Mouse (Mus musculus): ENCODE measurements at regions not wholly inside any gene's neighbourhood (a gene's known extent, or its start where the extent isn't known, plus 50 kb on each side); places are given as distances from the start of the nearest gene placed in this dataset.
A peak's percentile ranks its signal among the peaks of the same experiment; 100 is the strongest.
"Not testable (repeated sequence)": the region's sequence is repeated elsewhere in the genome, so short reads cannot be mapped to it uniquely, and the experiment has no call there.

DNA sequence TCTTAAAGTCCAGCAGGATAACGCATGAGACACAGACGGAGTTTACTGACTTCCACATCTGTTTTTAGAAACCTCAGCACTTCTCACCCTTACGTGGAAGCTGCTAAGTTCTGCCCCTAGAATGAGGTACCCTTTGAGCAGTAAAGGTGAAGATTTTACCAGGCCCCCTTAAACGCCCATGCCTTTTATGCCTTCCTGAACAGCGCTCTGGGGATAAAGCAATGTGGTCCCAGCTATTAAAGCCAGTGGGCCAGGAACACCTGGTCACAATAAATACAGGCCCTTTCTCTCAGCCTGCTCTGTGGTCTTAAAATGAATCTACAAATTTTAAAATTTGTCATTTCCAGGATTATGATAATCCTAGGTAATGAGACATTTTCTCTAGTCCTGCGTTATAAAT is 57.9 kb downstream of the Llph start:
- DNase-seq (ENCODE audit: low spot score in 2 of 2), result no peak

DNA sequence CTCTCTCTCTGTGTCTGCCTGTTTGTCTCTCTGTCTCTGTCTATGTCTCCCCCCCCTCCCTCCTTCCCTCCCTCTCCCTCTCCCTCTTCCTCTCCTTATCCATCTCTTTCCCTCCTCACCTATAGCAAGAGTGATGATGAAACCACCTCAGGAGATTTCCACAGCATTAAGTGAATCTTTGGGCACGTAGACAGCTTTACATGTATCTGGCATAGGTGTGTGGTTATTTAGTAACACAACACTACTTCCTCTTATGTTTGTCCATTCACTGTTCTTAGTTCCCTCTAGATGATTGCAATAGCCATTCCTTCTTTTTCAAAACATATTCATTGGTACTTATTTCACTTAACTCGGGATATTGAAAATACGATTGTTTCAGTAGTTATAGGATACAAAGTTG is 65.0 kb downstream of the Llph start:
- DNase-seq (ENCODE audit: low spot score in 2 of 2), result no peak

DNA sequence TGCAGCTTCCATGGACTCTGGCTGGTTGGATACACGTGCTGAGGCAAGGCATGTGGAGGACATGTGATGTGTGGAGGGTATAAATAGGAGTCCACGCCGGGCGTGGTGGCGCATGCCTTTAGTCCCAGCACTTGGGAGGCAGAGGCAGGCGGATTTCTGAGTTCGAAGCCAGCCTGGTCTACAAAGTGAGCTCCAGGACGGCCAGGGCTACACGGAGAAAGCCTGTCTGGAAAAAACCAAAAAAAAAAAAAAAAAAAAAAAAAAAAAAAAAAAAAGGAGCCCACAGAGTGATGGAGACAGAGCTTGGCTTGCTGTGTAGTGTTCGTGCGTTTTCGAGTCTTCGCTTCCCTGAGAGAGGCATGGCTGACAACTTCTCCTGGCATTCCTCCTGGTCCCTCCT is 66.5 kb downstream of the Llph start:
- DNase-seq (ENCODE audit: low spot score in 2 of 2), result not testable (repeated sequence)

DNA sequence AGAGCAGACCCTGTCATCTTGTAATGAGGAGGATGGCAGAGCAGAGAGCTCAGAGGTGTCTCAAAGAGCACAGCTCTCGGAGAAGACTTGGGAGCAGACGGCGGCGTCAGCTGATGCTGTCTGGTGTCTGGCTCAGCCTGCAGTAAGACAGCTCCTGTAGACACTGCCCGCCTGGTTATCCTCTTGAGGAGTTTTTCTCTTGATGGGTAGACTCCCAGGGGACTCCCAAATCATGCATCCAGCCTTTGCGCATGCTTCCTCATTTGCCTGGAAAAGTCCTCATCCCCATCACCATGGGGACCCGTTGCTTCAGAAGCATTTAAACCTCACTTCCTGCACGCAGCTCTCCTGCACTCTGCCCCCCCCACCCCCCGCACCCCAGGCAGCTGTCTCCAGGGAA is 67.6 kb downstream of the Llph start:
- DNase-seq (ENCODE audit: low spot score in 2 of 2), result no peak

DNA sequence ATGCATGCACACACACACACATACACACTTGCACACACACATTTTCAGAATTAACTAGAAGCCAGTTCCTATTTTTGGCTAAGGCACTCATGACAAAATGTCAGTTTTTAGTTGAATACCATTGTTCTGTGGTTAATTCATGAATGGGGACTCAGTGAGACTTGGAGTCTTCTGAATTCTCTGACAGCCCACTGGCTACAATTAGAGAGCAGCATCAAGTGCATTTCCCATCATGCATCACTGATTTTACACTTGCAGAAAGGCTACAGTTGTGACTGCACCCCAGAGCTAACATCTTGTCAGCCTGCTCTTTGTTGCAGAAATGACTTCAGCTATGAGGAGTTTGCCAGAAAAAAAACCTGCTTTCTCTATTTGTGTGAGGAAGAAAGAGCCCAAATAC is 70.4 kb downstream of the Llph start:
- no peak for DNase-seq (ENCODE audit: low spot score in 2 of 2)

DNA sequence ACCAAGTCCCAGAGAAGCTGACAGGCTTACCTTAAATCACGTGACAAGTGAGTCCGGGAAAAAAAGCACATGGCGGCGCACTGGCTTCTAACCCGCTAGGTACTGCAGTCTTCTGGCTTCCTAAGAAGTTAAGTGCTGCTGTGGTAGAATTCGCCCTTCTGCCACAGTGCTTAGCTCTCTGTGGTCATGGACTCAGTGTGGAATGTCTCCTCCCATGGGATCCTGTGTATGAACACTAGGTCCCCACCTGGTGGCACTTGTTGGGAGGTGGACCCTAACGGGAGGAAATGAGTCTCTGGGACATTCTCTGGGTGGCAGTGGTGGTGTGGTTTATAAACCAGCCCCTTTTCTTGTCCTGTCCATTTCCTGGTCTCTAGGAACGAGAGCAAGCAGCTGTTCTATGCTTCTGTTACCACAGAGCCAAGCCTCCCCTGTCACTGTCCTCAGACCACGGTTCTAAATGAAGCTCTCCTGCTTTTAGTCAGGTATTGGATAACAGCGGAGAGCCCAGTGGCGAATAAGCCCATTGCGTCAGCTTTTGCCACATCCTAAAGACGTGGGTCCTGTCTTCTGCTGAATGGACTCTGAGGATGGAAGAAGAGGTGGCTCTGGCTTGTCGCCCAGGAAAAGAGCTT is 71.5 kb downstream of the Llph start:
- DNase-seq (ENCODE audit: low spot score in 2 of 2), result no peak

DNA sequence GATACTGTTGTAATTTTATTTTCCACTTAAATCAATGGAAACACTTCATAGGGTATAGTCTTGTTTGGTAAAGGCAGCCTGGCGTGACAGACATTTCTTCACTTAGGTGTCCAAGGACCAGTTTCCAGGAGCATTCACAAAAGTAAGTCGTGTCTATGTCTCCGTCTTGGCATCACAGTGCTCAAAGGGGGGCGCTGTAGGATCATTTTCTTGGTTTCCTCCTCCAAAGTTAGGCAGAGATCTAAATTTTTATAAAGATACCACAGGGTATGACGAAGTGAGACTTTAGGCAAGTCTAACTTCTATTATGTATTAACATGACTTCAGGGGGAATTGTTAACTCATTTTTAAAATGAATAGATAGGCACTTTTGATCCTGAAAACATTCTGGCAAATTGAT is 79.1 kb downstream of the Llph start:
- no peak for DNase-seq (ENCODE audit: low spot score in 2 of 2)

DNA sequence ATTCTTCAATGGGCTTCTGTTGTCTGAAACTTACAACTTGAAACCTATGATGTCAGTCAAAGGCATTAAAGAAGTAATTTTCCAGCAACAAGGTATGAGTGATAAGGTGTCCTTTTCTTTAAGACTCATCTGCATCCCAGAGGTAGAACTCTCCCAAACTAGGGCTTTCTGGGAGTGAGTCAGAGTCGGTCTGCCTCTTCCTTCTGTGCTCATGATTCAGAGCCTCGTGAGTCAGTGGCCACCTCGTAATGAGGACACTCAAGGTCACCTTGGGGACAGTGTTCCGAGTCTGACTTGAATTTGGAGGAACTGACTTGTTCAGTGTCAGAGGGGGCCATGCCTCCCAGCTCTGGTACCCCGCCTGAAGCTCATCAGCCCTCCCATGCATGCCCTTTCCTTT is 81.8 kb downstream of the Llph start:
- peak in 1 of 2 experiments; percentile 7 for DNase-seq (ENCODE audit: low spot score in 2 of 2)

All from left cerebral cortex, adult 8-10 months (tissue).